Comparison of ENCODE assay signal across 8 mouse cellular contexts in the genomic region with DNA sequence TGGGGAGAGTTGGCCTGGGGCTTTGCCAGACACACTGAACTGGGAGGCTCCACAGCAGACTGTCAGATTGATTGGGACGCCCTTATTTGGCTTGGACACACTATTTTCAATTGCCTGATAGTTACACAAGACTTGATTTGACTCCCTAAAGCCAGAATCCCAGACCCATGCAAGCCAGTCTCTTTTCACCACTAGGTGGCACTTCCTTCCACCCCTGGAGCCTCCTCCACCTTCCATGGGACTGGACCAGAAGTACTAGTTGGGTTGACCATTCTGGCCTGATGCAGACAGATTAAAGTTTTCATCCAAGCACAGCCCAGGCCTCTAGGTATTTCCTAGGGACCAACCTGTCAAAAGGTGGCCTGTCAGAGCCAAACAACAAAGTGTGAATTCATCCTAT. TPM values are rescaled to one million over a fixed set of nuclear protein-coding genes. Genes with fewer than 3 reads are reported as not detected.
DNase-seq lines count a peak whose midpoint lies in the region; ATAC-seq and TF ChIP-seq lines count a peak whose summit lies in the region.
"Had no signal": no experiment of that assay in that cellular context is flagged by ENCODE, and none has a peak within 500 bp of the region (broad histone marks: within the 10 kb centered on the region; RNA-seq: fewer than 3 reads in every experiment).

No protein-coding gene starts in this region.

- H3ac ChIP-seq in C2C12 (ENCODE audit: control insufficient read depth, insufficient read length, low read depth) = no peak overlapping the region

- no peaks in the 10 kb centered on the region for H3K4me1 ChIP-seq in kidney, adult 2 months (ENCODE audit: control insufficient read depth, insufficient read depth, low read length)
- H3K4me1 ChIP-seq in kidney, embryonic 15.5 days = no peaks in the 10 kb centered on the region
- no peaks in the 10 kb centered on the region for H3K4me1 ChIP-seq in embryonic fibroblast, embryonic 13.5 days (ENCODE audit: control insufficient read depth, insufficient read depth, low read length)
- H3K4me1 ChIP-seq: liver, embryonic 13.5 days had no signal

- TF ChIP-seq CTCF in kidney, adult 2 months (conservative IDR thresholded peaks at IDR 0.05; ENCODE audit: insufficient read depth, insufficient read length, low read depth, low read length) = peak; percentile 76
- TF ChIP-seq CTCF in C2C12 (IDR thresholded peaks at IDR 0.05; ENCODE audit: control insufficient read depth, insufficient read depth, insufficient read length) = peak; percentile 59
- TF ChIP-seq CTCF in embryonic fibroblast, embryonic 13.5 days (IDR thresholded peaks at IDR 0.05; ENCODE audit: borderline replicate concordance, insufficient read depth, low read length) = peak; percentile 58; the same call in 1 of the 2 replicates

- H3K36me3 ChIP-seq in kidney, adult 2 months (ENCODE audit: control insufficient read depth, insufficient read depth, low read length) = no peaks in the 10 kb centered on the region
- no peaks in the 10 kb centered on the region for H3K36me3 ChIP-seq in kidney, embryonic 15.5 days
- no peaks in the 10 kb centered on the region for H3K36me3 ChIP-seq in C2C12 (ENCODE audit: control insufficient read depth, insufficient read depth)
- H3K36me3 ChIP-seq: liver, embryonic 13.5 days had no signal

- H3K27ac ChIP-seq in kidney, adult 2 months (ENCODE audit: insufficient read depth, low read depth, low read length) = no peak overlapping the region
- H3K27ac ChIP-seq in kidney, embryonic 15.5 days = no peak overlapping the region
- no peak overlapping the region for H3K27ac ChIP-seq in embryonic fibroblast, embryonic 13.5 days (ENCODE audit: insufficient read depth, low read length)
- H3K27ac ChIP-seq: liver, embryonic 13.5 days had no signal

- 64% methylated on average over 1 of the region's 1 CpGs for WGBS in kidney, adult 2 months
- WGBS in kidney, embryonic 15.5 days = 40% methylated on average over 1 of the region's 1 CpGs

- H3K9ac ChIP-seq in kidney, embryonic 15.5 days = no peak overlapping the region
- H3K9ac ChIP-seq: liver, embryonic 13.5 days had no signal

- H3K9me3 ChIP-seq in kidney, embryonic 15.5 days (replicated peaks) = no peaks in the 10 kb centered on the region
- H3K9me3 ChIP-seq: liver, embryonic 13.5 days had no signal

- no peak for ATAC-seq in kidney, embryonic 15.5 days (replicated peaks; ENCODE audit: low FRiP score)
- ATAC-seq in megakaryocyte-erythroid progenitor cell, adult 5-6 weeks (replicated peaks; ENCODE audit: low FRiP score, low TSS enrichment, poor library complexity, severe bottlenecking) = no peak

- no peak overlapping the region for H3K4me3 ChIP-seq in kidney, adult 2 months (ENCODE audit: insufficient read depth, low read depth, low read length)
- H3K4me3 ChIP-seq in kidney, embryonic 15.5 days (replicated peaks) = no peak overlapping the region
- no peak overlapping the region for H3K4me3 ChIP-seq in C2C12 (ENCODE audit: insufficient read depth, poor library complexity, severe bottlenecking)
- H3K4me3 ChIP-seq in embryonic fibroblast, embryonic 13.5 days (ENCODE audit: insufficient read depth, low read length) = no peak overlapping the region
- H3K4me3 ChIP-seq: liver, embryonic 13.5 days had no signal

- DNase-seq in kidney, adult 2 months = peak; percentile 51
- peak; percentile 53 for DNase-seq in Muller cell, postnatal 12 days (ENCODE audit: inconsistent ontology term)
- DNase-seq in naive thymus-derived CD4-positive, alpha-beta T cell, adult 2 months (ENCODE audit: low read depth) = peak; percentile 41
- DNase-seq: liver, embryonic 13.5 days had no signal

- no peak overlapping the region for H3K4me2 ChIP-seq in kidney, embryonic 15.5 days
- H3K4me2 ChIP-seq: liver, embryonic 13.5 days had no signal

- H3K27me3 ChIP-seq in kidney, adult 2 months (replicated peaks; ENCODE audit: control insufficient read depth, insufficient read depth, low read length) = no peaks in the 10 kb centered on the region
- H3K27me3 ChIP-seq in kidney, embryonic 15.5 days = no peaks in the 10 kb centered on the region
- H3K27me3 ChIP-seq in C2C12 (ENCODE audit: control insufficient read depth, insufficient read depth, insufficient read length) = no peaks in the 10 kb centered on the region

- H3K79me3 ChIP-seq in C2C12 (ENCODE audit: low read depth) = no peaks in the 10 kb centered on the region

- no peaks in the 10 kb centered on the region for H3K79me2 ChIP-seq in C2C12 (ENCODE audit: control insufficient read depth, insufficient read depth)

- no peak for TF ChIP-seq POLR2A in kidney, adult 2 months (IDR thresholded peaks at IDR 0.05; ENCODE audit: low read depth, low read length)
- TF ChIP-seq POLR2A in embryonic fibroblast, embryonic 13.5 days (IDR thresholded peaks at IDR 0.05; ENCODE audit: low read depth, low read length) = no peak

TF ChIP-seq in C2C12, 6 proteins besides CTCF, POLR2A, EP300 and RAD21:
- TF ChIP-seq CEBPB (IDR thresholded peaks at IDR 0.05; ENCODE audit: low read depth) (peak; percentile 15), USF1 (IDR thresholded peaks at IDR 0.05; ENCODE audit: low read depth) (no peak), FOSL1 (IDR thresholded peaks at IDR 0.05; ENCODE audit: insufficient read depth, low read length, poor library complexity, severe bottlenecking) (no peak), MYOD1 (IDR thresholded peaks at IDR 0.05; ENCODE audit: control insufficient read depth, insufficient read length, low read depth) (no peak), MYOG (IDR thresholded peaks at IDR 0.05; ENCODE audit: control insufficient read depth, extremely low read depth, insufficient read length) (no peak), MAX (IDR thresholded peaks at IDR 0.05) (no peak)

RNA-seq across cellular contexts. Expression of gene Clic6, which starts 58.7 kb away (rescaled TPM):
- polyA plus RNA-seq in kidney, adult 2 months (2012; rRNA removed) = 3.2 and 3.6 TPM in 2 replicates
- polyA plus RNA-seq in kidney, embryonic 15.5 days (2015; fragmentation: Nextera tagmentation; extraction: Ambion mirVana) = 7.5 and 8.0 TPM in 2 replicates
- 0.01 TPM for polyA plus RNA-seq in C2C12 (2012; fragmentation: generic; extraction: Trizol)
- polyA plus RNA-seq in embryonic fibroblast, embryonic 13.5 days (2011; ENCODE audit: insufficient read length, low read depth, missing spikeins) = not detected in 2 replicates
- not detected in 2 replicates for total RNA-seq in megakaryocyte-erythroid progenitor cell, adult 5-6 weeks (2014; fragmentation: Nextera tagmentation)
- total RNA-seq in megakaryocyte-erythroid progenitor cell, adult 5-6 weeks (2017) = not detected in 2 replicates
